Mouse (Mus musculus): ENCODE results near the gene Ntng1. TPM values are rescaled to one million over a fixed set of nuclear protein-coding genes. Genes with fewer than 3 reads are reported as not detected.

The Ntng1 gene
- polyA plus RNA-seq, 1 experiment, result 1.6 TPM

- Histone ChIP-seq H3K9ac (ENCODE audit: low read depth, poor library complexity, severe bottlenecking) (no peak overlapping the region), H3K27me3 (ENCODE audit: control insufficient read depth, insufficient read depth, low read length, poor library complexity, severe bottlenecking) (no peaks in the 10 kb centered on the region), H3K4me1 (ENCODE audit: control insufficient read depth, insufficient read depth, low read length) (no peaks in the 10 kb centered on the region)
Observed at GRCm38 (mm10) chr3:109936275-109936674, 207.5 kb downstream of the Ntng1 start.

GRCm38 (mm10) chr3:109932261-109932660 is 211.6 kb downstream of the Ntng1 start:
- TF ChIP-seq EP300 (IDR thresholded peaks at IDR 0.05; ENCODE audit: insufficient read depth, low read depth, low read length) (no peak), POLR2A (IDR thresholded peaks at IDR 0.05; ENCODE audit: insufficient read depth, low read length) (no peak), CTCF (IDR thresholded peaks at IDR 0.05; ENCODE audit: low read depth, low read length) (no peak)
- no peak overlapping the region for H3K9ac ChIP-seq (ENCODE audit: low read depth, poor library complexity, severe bottlenecking)
- H3K27me3 ChIP-seq (ENCODE audit: control insufficient read depth, insufficient read depth, low read length, poor library complexity, severe bottlenecking), result no peaks in the 10 kb centered on the region
- H3K9me3 ChIP-seq (replicated peaks; ENCODE audit: control insufficient read depth, insufficient read depth, low read length, poor library complexity, severe bottlenecking), result no peaks in the 10 kb centered on the region
- H3K36me3 ChIP-seq (ENCODE audit: control insufficient read depth, insufficient read depth, low read length, poor library complexity, severe bottlenecking), result no peaks in the 10 kb centered on the region
- H3K4me3 ChIP-seq (ENCODE audit: low read depth, low read length), result no peak overlapping the region
- H3K27ac ChIP-seq (ENCODE audit: insufficient read depth, low read length), result no peak overlapping the region
- H3K4me1 ChIP-seq (ENCODE audit: control insufficient read depth, insufficient read depth, low read length), result no peaks in the 10 kb centered on the region

More at GRCm38 (mm10) chr3:109936275-109936674, 207.5 kb downstream of the Ntng1 start:
- Histone ChIP-seq H3K9me3 (replicated peaks; ENCODE audit: control insufficient read depth, insufficient read depth, low read length, poor library complexity, severe bottlenecking) (no peaks in the 10 kb centered on the region), H3K27ac (ENCODE audit: insufficient read depth, low read length) (no peak overlapping the region), H3K4me3 (ENCODE audit: low read depth, low read length) (no peak overlapping the region), H3K36me3 (ENCODE audit: control insufficient read depth, insufficient read depth, low read length, poor library complexity, severe bottlenecking) (no peaks in the 10 kb centered on the region)
- TF ChIP-seq EP300 (IDR thresholded peaks at IDR 0.05; ENCODE audit: insufficient read depth, low read depth, low read length), result no peak
- TF ChIP-seq POLR2A (IDR thresholded peaks at IDR 0.05; ENCODE audit: insufficient read depth, low read length), result no peak
- TF ChIP-seq CTCF (IDR thresholded peaks at IDR 0.05; ENCODE audit: low read depth, low read length), result no peak

GRCm38 (mm10) chr3:109931021-109931420 is 212.8 kb downstream of the Ntng1 start:
- Histone ChIP-seq H3K4me1 (ENCODE audit: control insufficient read depth, insufficient read depth, low read length) (no peaks in the 10 kb centered on the region), H3K4me3 (ENCODE audit: low read depth, low read length) (no peak overlapping the region), H3K9me3 (replicated peaks; ENCODE audit: control insufficient read depth, insufficient read depth, low read length, poor library complexity, severe bottlenecking) (no peaks in the 10 kb centered on the region), H3K27me3 (ENCODE audit: control insufficient read depth, insufficient read depth, low read length, poor library complexity, severe bottlenecking) (no peaks in the 10 kb centered on the region), H3K27ac (ENCODE audit: insufficient read depth, low read length) (no peak overlapping the region), H3K36me3 (ENCODE audit: control insufficient read depth, insufficient read depth, low read length, poor library complexity, severe bottlenecking) (no peaks in the 10 kb centered on the region), H3K9ac (ENCODE audit: low read depth, poor library complexity, severe bottlenecking) (no peak overlapping the region)
- no peak for TF ChIP-seq EP300 (IDR thresholded peaks at IDR 0.05; ENCODE audit: insufficient read depth, low read depth, low read length)
- no peak for TF ChIP-seq POLR2A (IDR thresholded peaks at IDR 0.05; ENCODE audit: insufficient read depth, low read length)
- TF ChIP-seq CTCF (IDR thresholded peaks at IDR 0.05; ENCODE audit: low read depth, low read length), result no peak

- Histone ChIP-seq H3K4me1 (ENCODE audit: control insufficient read depth, insufficient read depth, low read length) (no peaks in the 10 kb centered on the region), H3K36me3 (ENCODE audit: control insufficient read depth, insufficient read depth, low read length, poor library complexity, severe bottlenecking) (no peaks in the 10 kb centered on the region), H3K9ac (ENCODE audit: low read depth, poor library complexity, severe bottlenecking) (no peak overlapping the region), H3K4me3 (ENCODE audit: low read depth, low read length) (no peak overlapping the region), H3K27me3 (ENCODE audit: control insufficient read depth, insufficient read depth, low read length, poor library complexity, severe bottlenecking) (no peaks in the 10 kb centered on the region), H3K27ac (ENCODE audit: insufficient read depth, low read length) (no peak overlapping the region), H3K9me3 (replicated peaks; ENCODE audit: control insufficient read depth, insufficient read depth, low read length, poor library complexity, severe bottlenecking) (no peaks in the 10 kb centered on the region)
- no peak for TF ChIP-seq POLR2A (IDR thresholded peaks at IDR 0.05; ENCODE audit: insufficient read depth, low read length)
- no peak for TF ChIP-seq CTCF (IDR thresholded peaks at IDR 0.05; ENCODE audit: low read depth, low read length)
- no peak for TF ChIP-seq EP300 (IDR thresholded peaks at IDR 0.05; ENCODE audit: insufficient read depth, low read depth, low read length)
Observed at GRCm38 (mm10) chr3:109923788-109924187, 220.0 kb downstream of the Ntng1 start.

- no peak overlapping the region for H3K27ac ChIP-seq (ENCODE audit: insufficient read depth, low read length)
- no peaks in the 10 kb centered on the region for H3K36me3 ChIP-seq (ENCODE audit: control insufficient read depth, insufficient read depth, low read length, poor library complexity, severe bottlenecking)
- no peak overlapping the region for H3K9ac ChIP-seq (ENCODE audit: low read depth, poor library complexity, severe bottlenecking)
- no peaks in the 10 kb centered on the region for H3K4me1 ChIP-seq (ENCODE audit: control insufficient read depth, insufficient read depth, low read length)
- no peak for TF ChIP-seq EP300 (IDR thresholded peaks at IDR 0.05; ENCODE audit: insufficient read depth, low read depth, low read length)
- TF ChIP-seq POLR2A (IDR thresholded peaks at IDR 0.05; ENCODE audit: insufficient read depth, low read length), result no peak
- no peak for TF ChIP-seq CTCF (IDR thresholded peaks at IDR 0.05; ENCODE audit: low read depth, low read length)
- H3K4me3 ChIP-seq (ENCODE audit: low read depth, low read length), result no peak overlapping the region
- no peaks in the 10 kb centered on the region for H3K27me3 ChIP-seq (ENCODE audit: control insufficient read depth, insufficient read depth, low read length, poor library complexity, severe bottlenecking)
- H3K9me3 ChIP-seq (replicated peaks; ENCODE audit: control insufficient read depth, insufficient read depth, low read length, poor library complexity, severe bottlenecking), result no peaks in the 10 kb centered on the region
Observed at GRCm38 (mm10) chr3:109918996-109919395, 224.8 kb downstream of the Ntng1 start.

GRCm38 (mm10) chr3:109917926-109918694 is 225.7 kb downstream of the Ntng1 start:
- H3K27ac ChIP-seq (ENCODE audit: insufficient read depth, low read length), result no peak overlapping the region
- H3K4me1 ChIP-seq (ENCODE audit: control insufficient read depth, insufficient read depth, low read length), result no peaks in the 10 kb centered on the region
- H3K27me3 ChIP-seq (ENCODE audit: control insufficient read depth, insufficient read depth, low read length, poor library complexity, severe bottlenecking), result no peaks in the 10 kb centered on the region
- no peaks in the 10 kb centered on the region for H3K36me3 ChIP-seq (ENCODE audit: control insufficient read depth, insufficient read depth, low read length, poor library complexity, severe bottlenecking)
- H3K9ac ChIP-seq (ENCODE audit: low read depth, poor library complexity, severe bottlenecking), result no peak overlapping the region
- TF ChIP-seq POLR2A (IDR thresholded peaks at IDR 0.05; ENCODE audit: insufficient read depth, low read length) (no peak), CTCF (IDR thresholded peaks at IDR 0.05; ENCODE audit: low read depth, low read length) (no peak), EP300 (IDR thresholded peaks at IDR 0.05; ENCODE audit: insufficient read depth, low read depth, low read length) (no peak)
- H3K4me3 ChIP-seq (ENCODE audit: low read depth, low read length), result no peak overlapping the region
- no peaks in the 10 kb centered on the region for H3K9me3 ChIP-seq (replicated peaks; ENCODE audit: control insufficient read depth, insufficient read depth, low read length, poor library complexity, severe bottlenecking)
